Mouse (Mus musculus) cortical plate, adult 2 months (tissue): ENCODE measurements around the gene Olfr1279.

Source experiments
- CTCF ChIP-seq: fragments of 200-500 bp; IDR thresholded peaks from 2 replicates; pipeline ENCODE4 v1.5.1; 2011; ENCODE audit warnings: mild to moderate bottlenecking, control low read depth, low read length; ENCODE audit not compliant: insufficient read depth; ENCODE audit errors: extremely low read depth
- POLR2A ChIP-seq: fragments of 200-500 bp; IDR thresholded peaks from 2 replicates; pipeline ENCODE4 v1.6.1; 2011; ENCODE audit warnings: mild to moderate bottlenecking, low read length, control low read depth; ENCODE audit not compliant: insufficient read depth; ENCODE audit errors: extremely low read depth

- no peak for TF ChIP-seq CTCF
- TF ChIP-seq POLR2A: no peak
These were observed 10.6 kb upstream of the Olfr1279 start, which contains the start of gene Olfr1278 for GRCm38 (mm10) chr2:111289836-111290235.
